Mouse (Mus musculus): Measurements from ENCODE around the gene Gpkow.

GRCm38 (mm10) chrX:7662936-7663335, 34.0 kb upstream of the Gpkow start:
- TF ChIP-seq POLR2A (IDR thresholded peaks at IDR 0.05; ENCODE audit: insufficient read length, low read depth) (no peak), MYOD1 (IDR thresholded peaks at IDR 0.05; ENCODE audit: control insufficient read depth in 1 of 3, insufficient read length in 2 of 3, low read depth in 2 of 3) (no peak), TCF12 (IDR thresholded peaks at IDR 0.05; ENCODE audit: insufficient read depth, poor library complexity, severe bottlenecking) (no peak)
